ENCODE assay signal across 23 mouse cellular contexts in the genomic region with DNA sequence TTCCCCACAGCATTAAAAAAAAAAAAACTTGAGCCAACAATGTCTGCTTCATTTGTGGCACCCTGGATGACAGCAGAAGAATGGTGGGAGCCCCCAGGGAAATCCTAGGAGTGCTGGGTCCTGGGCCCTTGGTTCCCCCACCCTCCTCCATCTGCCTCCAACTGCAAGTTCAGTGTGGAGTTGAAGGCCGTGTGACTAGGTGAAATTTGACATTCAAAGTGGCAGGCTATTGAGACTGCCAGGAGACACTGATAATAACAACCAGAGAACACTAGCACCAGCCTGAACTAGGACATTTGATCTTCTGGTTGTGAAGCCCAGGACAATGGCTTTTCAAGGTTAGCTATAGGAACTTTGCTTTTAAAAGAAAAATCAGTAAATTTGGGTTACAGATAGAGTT.
DNase-seq lines count a peak whose midpoint lies in the region; ATAC-seq lines count a peak whose summit lies in the region.
"Had no signal": no experiment of that assay in that cellular context is flagged by ENCODE, and none has a peak within 500 bp of the region (broad histone marks: within the 10 kb centered on the region; RNA-seq: fewer than 3 reads in every experiment).

No protein-coding gene starts in this region.

- peak; percentile 94 for DNase-seq in heart, adult 11 months
- no peak for DNase-seq in heart, postnatal 25 days (ENCODE audit: low spot score)
- peak; percentile 44 for DNase-seq in heart, adult 8-10 months (ENCODE audit: low spot score)
- peak; percentile 47 to 56 for DNase-seq in heart, postnatal 10 days
- DNase-seq in embryo, embryonic 10 days (ENCODE audit: low spot score): no peak
- no peak for DNase-seq in spleen, adult 18-20 months
- no peak for DNase-seq in cerebellum, adult 18-20 months
- DNase-seq: cerebellum, adult 9-11 months; gastrocnemius, postnatal 10 days; kidney, adult 9 months; kidney, postnatal 10 days; liver; lung, adult 2 months; lung, postnatal 10 days; midbrain, embryonic 14.5 days had no signal

- no peaks in the 10 kb centered on the region for H3K27me3 ChIP-seq in heart, embryonic 13.5 days (replicated peaks)
- H3K27me3 ChIP-seq: intestine, embryonic 15.5 days; stomach, embryonic 15.5 days had no signal

- H3K4me1 ChIP-seq in heart, embryonic 13.5 days: peaks cover 58% of the 10 kb centered on the region
- H3K4me1 ChIP-seq: intestine, embryonic 15.5 days had no signal

- intact Hi-C loops in heart, postnatal 25 days (cut with DNase I): loop anchor here (5.0 kb wide), 2 partner anchors 64 to 66 kb away; no protein-coding TSS in a partner anchor
- intact Hi-C loops in heart, postnatal 10 days (cut with DNase I): loop anchor here (5.0 kb wide), 1 partner anchor 66 kb away; no protein-coding TSS in a partner anchor

- H3K27ac ChIP-seq in heart, embryonic 13.5 days (replicated peaks): peak overlapping the region; percentile 75
- H3K27ac ChIP-seq: hindbrain, postnatal 0 days; intestine, embryonic 15.5 days; liver, embryonic 14.5 days; stomach, embryonic 15.5 days had no signal

- H3K4me2 ChIP-seq in heart, embryonic 13.5 days: no peak overlapping the region
- H3K4me2 ChIP-seq: intestine, embryonic 15.5 days; stomach, embryonic 15.5 days had no signal

- no peak for ATAC-seq in heart, embryonic 13.5 days (ENCODE audit: extremely low read depth, insufficient number of reproducible peaks, low FRiP score, low TSS enrichment)
- ATAC-seq: CD4-positive, CD25-positive, alpha-beta regulatory T cell, adult 4 months; forebrain, embryonic 16.5 days; hindbrain, postnatal 0 days; intestine, embryonic 15.5 days had no signal

- H3K4me3 ChIP-seq in heart, embryonic 13.5 days: no peak overlapping the region
- H3K4me3 ChIP-seq: erythroblast, embryonic 14.5 days; intestine, embryonic 15.5 days; stomach, embryonic 15.5 days had no signal

- H3K9ac ChIP-seq in heart, embryonic 13.5 days: no peak overlapping the region
- H3K9ac ChIP-seq: intestine, embryonic 15.5 days; liver, embryonic 14.5 days; stomach, embryonic 15.5 days had no signal

- 37% methylated on average over 1 of the region's 1 CpGs for WGBS in heart, embryonic 13.5 days

- no peaks in the 10 kb centered on the region for H3K36me3 ChIP-seq in heart, embryonic 13.5 days
- H3K36me3 ChIP-seq: intestine, embryonic 15.5 days; stomach, embryonic 15.5 days had no signal

- no peaks in the 10 kb centered on the region for H3K9me3 ChIP-seq in heart, embryonic 13.5 days
- H3K9me3 ChIP-seq: intestine, embryonic 15.5 days; stomach, embryonic 15.5 days had no signal

Comparison
In these comparisons a context has a peak if more than half of its experiments do, and no peak if none do; other contexts are left out.
1. DNase-seq: peak in heart, adult 11 months (single experiment), heart, adult 8-10 months (single experiment) and heart, postnatal 10 days (2 of 2); none in heart, postnatal 25 days (single experiment), embryo, embryonic 10 days (single experiment), spleen, adult 18-20 months (0 of 2) and cerebellum, adult 18-20 months (0 of 2).